Mouse (Mus musculus) gastrocnemius, adult 2 months (tissue): Measurements from ENCODE around the gene Wnt10b. TPM values are rescaled to one million over a fixed set of nuclear protein-coding genes. Genes with fewer than 3 reads are reported as not detected.

Source experiments
- DNase-seq: peaks from one replicate; pipeline ENCODE4 v3.0.0; 2022
- H3K27ac ChIP-seq: fragments of 200-600 bp; 2 replicates; pipeline ENCODE4 v1.8.1; 2022; ENCODE audit warnings: mild to moderate bottlenecking
- H3K4me3 ChIP-seq: fragments of 200-600 bp; 2 replicates; pipeline ENCODE4 v1.8.1; 2022; ENCODE audit warnings: mild to moderate bottlenecking, moderate library complexity
- CTCF ChIP-seq: fragments of 200-600 bp; IDR thresholded peaks from 2 replicates; pipeline ENCODE4 v1.8.1; 2022; ENCODE audit warnings: antibody characterized with exemption, mild to moderate bottlenecking, moderate library complexity
- intact Hi-C: fragments of 180-260 bp; cut with DNase I; formaldehyde crosslinking; loops from one replicate; pipeline ENCODE4 v1.15.1; 2025
- total RNA-seq, 2 experiments: library from RNA; stranded (reverse); gene quantifications; 2 replicates each; pipeline ENCODE4 v1.2.3; 2021

The Wnt10b gene
- total RNA-seq, 2 experiments from 2014 or later: 0.97 to 1.4 TPM

DNA sequence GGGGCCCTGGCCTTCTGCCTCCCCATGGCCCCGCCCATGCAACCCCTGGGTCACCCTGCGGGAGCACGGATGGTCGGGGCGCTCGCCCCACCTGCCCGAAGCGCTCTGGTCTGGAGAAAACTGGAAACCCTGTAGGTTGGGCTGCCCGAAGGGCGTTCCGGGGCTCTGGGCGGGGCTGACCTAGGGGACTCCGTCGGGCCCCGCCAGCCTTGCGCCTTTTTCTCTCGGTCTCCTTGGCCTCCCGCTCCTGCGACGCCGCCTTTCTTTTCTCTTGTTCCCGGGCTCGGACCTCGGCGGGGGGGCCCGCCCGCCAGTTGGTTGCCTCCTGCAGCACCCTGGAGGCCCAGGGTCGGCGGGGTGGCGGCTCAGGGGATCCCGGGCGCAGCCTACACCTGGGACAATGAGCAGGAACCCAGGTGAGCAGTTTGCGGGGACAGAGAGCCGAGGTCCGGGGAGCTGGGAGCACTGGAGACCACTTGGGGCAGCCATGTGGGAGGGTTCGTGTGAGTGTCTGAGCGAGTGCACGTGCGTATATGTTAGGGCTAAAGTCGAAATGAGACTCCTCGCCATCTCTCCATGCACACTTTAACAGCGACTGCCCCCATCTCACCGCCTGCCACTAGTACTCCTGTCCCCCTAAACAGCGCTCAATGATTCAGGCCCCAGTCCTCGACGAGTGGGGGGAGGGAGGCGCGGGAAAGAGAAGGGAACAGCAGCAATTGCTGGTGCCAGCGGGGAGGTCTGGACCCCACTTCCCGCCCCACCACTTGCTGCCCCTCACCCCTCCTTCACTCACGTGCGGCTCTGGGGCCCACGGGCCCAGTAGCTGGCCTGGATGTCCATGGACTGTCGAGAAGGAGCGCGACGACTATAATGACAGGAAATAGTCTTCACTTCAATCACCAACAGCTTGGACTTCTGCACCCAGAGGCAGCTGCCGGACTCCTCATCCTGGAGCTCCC lies 29.1 kb upstream of the Wnt10b start:
- intact Hi-C loops: no loop called here
- H3K27ac ChIP-seq: no peak overlapping the region
- TF ChIP-seq CTCF: no peak
- peak; percentile 49 for DNase-seq
- peak overlapping the region; percentile 76 for H3K4me3 ChIP-seq

DNA sequence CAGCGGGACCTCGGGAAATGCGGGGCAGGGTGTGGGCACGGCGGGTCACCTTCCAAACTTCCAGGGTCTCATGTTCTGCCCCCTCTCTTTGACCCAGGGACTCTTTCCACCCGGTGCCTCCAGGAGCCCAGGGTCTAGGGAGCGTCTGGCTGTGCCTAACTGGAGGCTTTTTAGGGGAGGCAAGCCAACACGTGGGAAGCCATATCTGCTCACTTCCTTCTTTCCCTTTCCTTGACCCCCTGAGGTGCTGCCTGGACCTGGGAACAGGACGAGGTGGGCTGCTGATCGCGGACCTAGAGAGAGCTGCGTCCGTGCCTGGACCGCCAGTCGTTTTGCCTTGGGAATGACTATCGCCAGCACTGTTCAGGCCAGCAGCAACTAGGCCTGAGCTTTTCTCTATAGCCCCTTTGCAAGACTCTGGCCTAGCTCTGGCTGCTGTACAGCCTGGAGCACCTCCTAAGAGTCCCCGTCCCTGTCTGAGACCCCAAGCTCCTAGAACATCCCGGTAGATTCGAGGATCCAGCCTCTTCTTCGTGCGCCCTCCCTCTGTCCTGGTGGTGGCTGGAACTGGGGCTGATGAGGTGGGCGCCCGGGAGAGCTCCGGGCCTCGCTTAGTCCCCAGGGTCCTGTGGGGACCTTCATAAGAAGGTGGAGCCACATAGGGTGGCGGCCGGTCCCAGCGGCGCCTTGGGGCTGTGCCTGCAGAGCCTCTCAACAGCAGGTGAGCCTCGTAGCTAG lies 28.3 kb upstream of the Wnt10b start:
- H3K27ac ChIP-seq: no peak overlapping the region
- DNase-seq: no peak
- TF ChIP-seq CTCF: no peak
- intact Hi-C loops: no loop called here
- peak overlapping the region; percentile 76 for H3K4me3 ChIP-seq

DNA sequence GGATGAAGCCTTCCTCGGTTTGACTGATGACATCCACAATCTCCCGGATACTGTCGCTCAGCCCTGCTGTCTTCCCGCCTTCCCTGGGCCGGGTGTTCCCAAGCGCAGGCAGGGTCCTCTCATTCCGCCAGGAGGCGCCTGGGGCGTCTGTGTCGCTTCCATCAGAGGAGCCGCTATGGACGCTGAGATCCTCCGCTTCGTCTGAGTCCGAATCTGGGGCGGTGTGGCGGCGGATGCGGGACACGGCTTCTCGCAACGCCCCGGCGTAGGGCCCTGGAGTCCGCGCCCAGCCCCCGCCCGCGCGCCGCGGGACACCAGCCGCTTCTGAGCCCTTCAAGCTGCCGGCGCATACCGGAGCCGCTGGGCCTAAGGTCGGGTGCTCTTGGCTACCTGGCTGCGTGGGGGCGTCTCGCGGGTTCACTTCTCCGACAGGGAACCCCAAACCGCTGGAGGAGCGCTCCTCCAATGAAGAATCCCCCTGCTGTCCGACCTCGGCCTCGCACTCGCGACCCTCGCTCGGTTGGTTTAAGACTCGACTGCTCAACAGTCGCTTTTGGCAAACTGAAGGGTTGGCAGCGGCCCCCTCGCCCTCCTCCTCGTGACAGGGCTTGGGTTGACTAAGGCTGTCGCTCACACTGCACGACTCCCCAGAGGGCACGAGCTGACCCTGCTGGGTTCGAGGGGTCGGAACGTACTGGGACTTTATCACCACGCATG lies 27.5 kb upstream of the Wnt10b start:
- TF ChIP-seq CTCF: peak; percentile 70
- Histone ChIP-seq H3K4me3 (peak overlapping the region; percentile 76), H3K27ac (peak overlapping the region; percentile 53)
- peak; percentile 78 for DNase-seq
- intact Hi-C loops: no loop called here

DNA sequence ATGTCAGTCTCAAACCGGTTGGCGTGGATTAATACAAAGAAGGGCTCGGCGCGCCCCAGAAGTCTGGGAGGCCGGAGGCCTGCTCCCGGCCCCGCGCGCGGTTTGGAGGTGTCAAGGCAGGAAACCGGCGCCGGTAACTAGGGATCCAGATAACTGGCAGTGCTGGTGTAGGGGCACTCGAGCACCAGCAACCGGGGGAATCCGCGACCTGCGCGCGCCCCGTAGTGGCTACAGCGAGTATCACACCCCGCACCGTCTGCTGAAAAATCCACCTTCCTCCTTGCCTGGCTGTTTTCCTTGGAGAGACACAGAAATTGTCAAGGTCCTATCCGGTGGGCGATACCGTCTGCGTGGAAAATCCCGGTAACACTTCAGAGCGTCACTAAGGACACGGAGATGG lies 26.1 kb upstream of the Wnt10b start:
- intact Hi-C loops: loop anchor here (5.0 kb wide), 2 partner anchors 97 to 142 kb away; partner anchors contain the start of genes Ccdc65 and Ddx23
- Histone ChIP-seq H3K4me3 (peak overlapping the region; percentile 51), H3K27ac (no peak overlapping the region)
- peak; percentile 92 for TF ChIP-seq CTCF
- peak; percentile 84 for DNase-seq

DNA sequence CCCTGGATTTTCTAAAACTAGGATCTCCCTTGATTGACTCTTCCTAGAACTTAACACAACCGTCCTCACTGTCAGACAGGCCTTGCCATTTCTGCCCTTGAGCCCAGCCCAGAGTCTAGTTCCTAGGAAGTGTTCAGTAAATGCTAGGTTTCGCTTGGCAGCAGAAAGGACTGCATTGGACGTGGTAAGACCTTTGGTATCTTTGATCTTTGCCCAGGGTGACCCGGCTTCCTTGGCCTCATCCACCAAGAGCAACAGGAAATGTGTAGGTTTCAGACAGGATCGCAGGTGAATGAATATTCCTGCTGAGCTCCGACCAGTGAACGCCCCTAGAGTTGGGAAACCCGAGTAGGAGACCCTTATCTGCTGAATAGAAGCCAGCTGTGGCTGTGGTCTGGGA lies 25.0 kb upstream of the Wnt10b start:
- no peak for TF ChIP-seq CTCF
- Histone ChIP-seq H3K27ac (no peak overlapping the region), H3K4me3 (no peak overlapping the region)
- intact Hi-C loops: loop anchor here (5.0 kb wide), 2 partner anchors 96 to 141 kb away; partner anchors contain the start of genes Ccdc65 and Ddx23
- no peak for DNase-seq

DNA sequence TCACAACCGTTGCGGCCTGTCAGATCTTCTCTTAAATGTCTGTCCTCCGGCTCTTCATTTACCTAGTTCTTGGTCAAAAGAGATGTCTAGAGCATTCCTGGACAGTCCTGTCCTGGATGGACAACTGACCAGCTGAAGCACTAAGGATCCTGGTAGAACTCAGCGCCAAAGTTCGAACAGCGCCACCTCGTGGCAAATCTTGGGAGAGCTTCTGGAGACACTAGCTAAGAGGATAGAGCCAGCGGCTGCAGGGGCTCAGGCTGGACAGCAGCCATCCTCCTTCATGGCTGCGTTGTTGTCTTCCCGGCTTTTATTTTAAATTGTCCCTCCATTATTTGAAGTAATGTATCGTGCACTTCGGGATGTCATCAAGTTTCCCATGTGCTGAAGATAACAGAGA lies 21.4 kb upstream of the Wnt10b start:
- Histone ChIP-seq H3K27ac (no peak overlapping the region), H3K4me3 (no peak overlapping the region)
- peak; percentile 87 for TF ChIP-seq CTCF
- DNase-seq: peak; percentile 85
- intact Hi-C loops: no loop called here

DNA sequence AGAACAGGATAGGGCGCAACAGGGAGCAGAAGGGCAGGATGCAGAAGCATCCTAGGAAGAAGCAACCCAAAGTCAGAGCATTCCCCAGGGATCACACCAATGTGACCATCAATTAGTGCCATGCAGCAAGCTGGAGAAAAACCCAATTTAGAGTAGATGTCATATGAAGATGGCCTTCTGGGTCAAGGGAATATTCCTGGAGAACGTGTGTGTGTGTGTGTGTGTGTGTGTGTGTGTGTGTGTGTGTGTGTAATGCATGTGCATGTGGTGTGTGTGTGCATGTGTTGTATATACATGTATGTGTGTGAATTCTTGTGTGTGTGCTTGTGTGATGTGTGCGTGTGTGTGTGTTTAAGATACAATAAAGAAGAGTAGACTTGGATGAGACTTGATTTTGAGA lies 21.0 kb upstream of the Wnt10b start:
- Histone ChIP-seq H3K27ac (no peak overlapping the region), H3K4me3 (no peak overlapping the region)
- intact Hi-C loops: no loop called here
- TF ChIP-seq CTCF: no peak
- no peak for DNase-seq

DNA sequence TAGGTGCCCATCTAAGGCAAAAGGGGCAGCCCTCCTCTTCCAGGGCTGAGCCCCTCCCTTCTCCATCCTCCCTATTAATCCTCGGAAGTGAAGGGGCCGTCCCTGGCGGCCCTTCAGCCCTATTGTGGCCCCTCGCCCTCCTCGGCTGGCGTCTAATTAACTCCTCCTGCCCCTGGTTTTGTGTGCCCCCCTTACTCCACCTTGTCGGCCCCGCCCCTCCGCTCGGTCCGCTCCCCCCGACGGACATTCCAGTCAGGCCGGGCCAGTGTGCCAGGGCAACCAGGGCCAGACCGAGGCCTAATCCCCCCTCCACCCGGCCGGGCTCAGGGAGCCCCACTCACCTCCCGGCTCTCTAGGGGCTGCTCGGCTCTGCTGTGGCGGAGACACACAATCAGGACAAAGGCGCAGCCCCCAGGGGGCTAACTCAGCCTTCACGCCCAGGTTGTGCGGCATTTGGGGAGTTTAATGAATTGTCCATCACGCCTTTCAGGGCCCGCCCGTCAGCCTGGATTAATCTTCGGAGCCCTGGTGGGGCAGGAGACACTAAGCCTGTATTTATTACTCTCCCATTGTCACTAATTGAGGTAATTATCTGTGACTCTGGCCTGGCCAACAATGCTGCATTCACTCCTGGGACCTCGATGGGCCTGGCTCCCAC lies 20.0 kb upstream of the Wnt10b start:
- Histone ChIP-seq H3K27ac (no peak overlapping the region), H3K4me3 (no peak overlapping the region)
- no peak for TF ChIP-seq CTCF
- DNase-seq: no peak
- intact Hi-C loops: no loop called here

DNA sequence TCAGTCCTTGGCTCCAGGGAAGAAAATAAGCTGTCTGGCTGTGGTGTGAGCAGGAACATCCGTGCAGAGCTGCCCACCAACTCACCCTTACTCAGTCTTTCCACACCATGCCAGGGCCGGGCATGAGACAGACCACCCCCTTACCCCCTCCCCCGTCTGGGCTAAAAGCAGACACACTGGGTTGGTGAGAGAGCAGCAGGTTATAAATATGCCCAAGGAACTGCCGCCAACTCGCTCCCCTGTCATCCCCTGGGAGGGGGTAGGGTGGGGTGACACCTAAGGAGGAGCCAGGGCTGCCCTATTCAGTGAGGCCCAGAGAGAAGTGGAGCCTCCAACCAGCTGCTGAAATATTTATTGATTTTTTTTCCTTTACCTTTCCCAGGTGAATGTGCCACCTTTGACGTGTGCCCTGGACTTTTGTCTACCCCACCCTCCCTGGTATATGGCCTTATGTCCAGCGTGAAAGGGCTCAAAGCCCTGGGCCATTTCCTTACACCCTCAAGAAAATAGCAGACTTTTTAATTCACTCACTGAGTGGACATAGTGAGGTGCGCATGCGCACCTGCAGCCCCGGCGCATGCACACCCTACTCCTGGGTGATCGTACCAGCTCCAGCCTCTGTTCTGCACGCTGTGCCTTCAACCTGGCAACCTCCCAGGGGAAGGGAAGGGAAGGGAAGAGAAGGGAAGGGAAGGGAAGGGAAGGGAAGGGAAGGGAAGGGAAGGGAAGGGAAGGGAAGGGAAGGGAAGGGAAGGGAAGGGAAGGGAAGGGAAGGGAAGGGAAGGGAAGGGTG lies 19.0 kb upstream of the Wnt10b start:
- TF ChIP-seq CTCF: no peak
- intact Hi-C loops: no loop called here

DNA sequence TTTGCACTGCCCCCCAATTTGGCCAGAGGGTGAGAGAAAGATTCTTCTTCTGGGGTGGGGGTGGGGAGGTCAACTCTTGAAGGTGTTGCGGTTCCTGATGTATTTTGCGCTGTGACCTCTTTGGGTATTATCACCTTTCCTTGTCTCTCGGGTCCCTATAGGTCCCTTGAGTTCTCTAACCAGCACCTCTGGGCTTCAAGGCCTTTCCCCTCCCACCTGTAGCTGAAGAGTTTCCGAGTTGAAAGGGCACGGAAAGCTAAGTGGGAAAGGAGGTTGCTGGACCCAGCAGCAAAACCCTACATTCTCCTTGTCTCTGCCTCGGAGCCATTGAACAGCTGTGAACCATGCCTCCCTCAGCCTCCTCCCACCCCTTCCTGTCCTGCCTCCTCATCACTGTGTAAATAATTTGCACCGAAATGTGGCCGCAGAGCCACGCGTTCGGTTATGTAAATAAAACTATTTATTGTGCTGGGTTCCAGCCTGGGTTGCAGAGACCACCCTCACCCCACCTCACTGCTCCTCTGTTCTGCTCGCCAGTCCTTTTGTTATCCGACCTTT lies 15.3 kb upstream of the Wnt10b start:
- no peak for TF ChIP-seq CTCF
- DNase-seq: no peak
- H3K4me3 ChIP-seq: no peak overlapping the region
- H3K27ac ChIP-seq: no peak overlapping the region
- intact Hi-C loops: no loop called here

More for the DNA sequence above, 19.0 kb upstream of the Wnt10b start:
- Histone ChIP-seq H3K4me3 (peak overlapping the region; percentile 20; the same call in 1 of the 2 replicates), H3K27ac (no peak overlapping the region)
- DNase-seq: peak; percentile 50

DNA sequence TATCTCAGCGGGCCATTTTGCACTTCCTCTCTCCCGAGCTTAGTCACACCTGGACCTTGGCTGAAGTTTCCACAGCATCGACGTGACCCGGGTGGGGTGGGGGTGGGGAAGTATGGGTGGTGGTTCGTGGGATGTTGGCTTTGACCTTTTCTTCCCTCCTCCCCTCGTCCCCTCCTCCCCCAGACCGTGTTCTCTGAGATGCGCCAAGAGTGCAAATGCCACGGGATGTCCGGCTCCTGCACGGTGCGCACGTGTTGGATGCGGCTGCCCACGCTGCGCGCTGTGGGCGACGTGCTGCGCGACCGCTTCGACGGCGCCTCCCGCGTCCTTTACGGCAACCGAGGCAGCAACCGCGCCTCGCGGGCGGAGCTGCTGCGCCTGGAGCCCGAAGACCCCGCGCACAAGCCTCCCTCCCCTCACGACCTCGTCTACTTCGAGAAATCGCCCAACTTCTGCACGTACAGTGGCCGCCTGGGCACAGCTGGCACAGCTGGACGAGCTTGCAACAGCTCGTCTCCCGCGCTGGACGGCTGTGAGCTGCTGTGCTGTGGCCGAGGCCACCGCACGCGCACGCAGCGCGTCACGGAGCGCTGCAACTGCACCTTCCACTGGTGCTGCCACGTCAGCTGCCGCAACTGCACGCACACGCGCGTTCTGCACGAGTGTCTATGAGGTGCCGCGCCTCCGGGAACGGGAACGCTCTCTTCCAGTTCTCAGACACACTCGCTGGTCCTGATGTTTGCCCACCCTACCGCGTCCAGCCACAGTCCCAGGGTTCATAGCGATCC lies 14.5 kb upstream of the Wnt10b start:
- peak overlapping the region; percentile 33 for H3K4me3 ChIP-seq
- TF ChIP-seq CTCF: no peak
- no peak overlapping the region for H3K27ac ChIP-seq
- intact Hi-C loops: no loop called here
- DNase-seq: no peak
